Mouse (Mus musculus): ENCODE results near the gene Tmem274.

DNA sequence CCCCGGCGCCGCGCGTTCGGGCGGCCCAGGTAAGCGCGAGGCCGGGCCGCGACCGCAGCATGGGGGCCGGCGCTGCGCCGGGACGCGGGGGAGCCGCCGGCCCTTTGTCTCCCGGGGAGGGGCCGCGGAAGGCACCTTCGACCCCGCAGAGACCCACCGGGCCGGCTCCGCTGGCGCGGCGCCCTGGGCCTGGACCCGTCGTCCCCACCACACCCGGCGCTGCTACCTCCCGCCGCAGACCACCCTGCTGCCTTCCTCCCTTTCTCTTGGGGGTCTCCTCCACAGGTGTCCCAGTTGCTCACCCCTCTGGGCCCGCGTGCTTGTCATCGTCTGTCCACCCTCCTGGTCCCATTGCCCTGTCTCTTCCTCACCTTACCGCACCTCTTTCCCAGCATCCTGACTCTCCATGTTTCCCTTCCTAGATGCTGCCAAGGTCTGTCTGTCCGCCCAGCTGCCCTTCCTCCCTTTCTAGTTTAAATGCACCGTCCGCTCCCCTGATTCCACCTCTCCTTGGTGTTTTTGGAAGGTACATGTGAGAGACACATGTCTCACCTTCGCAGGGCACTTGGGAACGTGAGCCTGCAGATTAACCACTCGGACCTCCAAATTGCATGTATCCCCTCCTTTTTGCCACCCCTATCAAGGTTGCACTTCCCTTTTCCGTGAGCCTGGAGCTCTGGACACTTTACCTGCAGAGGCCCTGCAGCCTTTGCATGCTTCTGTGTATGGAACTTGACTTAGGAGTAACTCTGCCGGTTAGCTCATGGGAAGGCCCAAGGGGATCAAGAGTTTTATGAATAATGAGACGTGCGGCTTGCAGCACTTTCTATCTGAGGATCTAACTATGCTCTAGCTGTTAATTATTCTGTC, 41.4 kb downstream of the Tmem274 start:
- no peak for TF ChIP-seq CTCF (IDR thresholded peaks at IDR 0.05; ENCODE audit: low read depth, low read length)
- no peak for TF ChIP-seq POLR2A (IDR thresholded peaks at IDR 0.05; ENCODE audit: extremely low read depth, insufficient read depth, low read length)
